Mouse (Mus musculus): ENCODE measurements around the gene Sel1l.
A peak's percentile ranks its signal among the peaks of the same experiment; 100 is the strongest.
"Not testable (repeated sequence)": the region's sequence is repeated elsewhere in the genome, so short reads cannot be mapped to it uniquely, and the experiment has no call there.

Gene Sel1l

GRCm38 (mm10) chr12:91802586-91803206 is 46.3 kb downstream of the Sel1l start:
- Histone ChIP-seq H3K27me3 (ENCODE audit: control insufficient read depth, insufficient read depth, low read length, poor library complexity, severe bottlenecking) (no peaks in the 10 kb centered on the region), H3K36me3 (ENCODE audit: control insufficient read depth, insufficient read depth, low read length, poor library complexity, severe bottlenecking) (no peaks in the 10 kb centered on the region; the same call in 1 of the 2 replicates)
- DNase-seq (ENCODE audit: low read depth, low spot score): no peak

- Histone ChIP-seq H3K36me3 (ENCODE audit: control insufficient read depth, insufficient read depth, low read length, poor library complexity, severe bottlenecking) (no peaks in the 10 kb centered on the region), H3K27me3 (ENCODE audit: control insufficient read depth, insufficient read depth, low read length, poor library complexity, severe bottlenecking) (no peaks in the 10 kb centered on the region)
- DNase-seq (ENCODE audit: low read depth, low spot score): no peak
These were observed 48.0 kb downstream of the Sel1l start for GRCm38 (mm10) chr12:91800861-91801385.

GRCm38 (mm10) chr12:91799821-91800335 is 49.1 kb downstream of the Sel1l start:
- Histone ChIP-seq H3K36me3 (ENCODE audit: control insufficient read depth, insufficient read depth, low read length, poor library complexity, severe bottlenecking) (no peaks in the 10 kb centered on the region), H3K27me3 (ENCODE audit: control insufficient read depth, insufficient read depth, low read length, poor library complexity, severe bottlenecking) (no peaks in the 10 kb centered on the region)
- no peak for DNase-seq (ENCODE audit: low read depth, low spot score)

DNA sequence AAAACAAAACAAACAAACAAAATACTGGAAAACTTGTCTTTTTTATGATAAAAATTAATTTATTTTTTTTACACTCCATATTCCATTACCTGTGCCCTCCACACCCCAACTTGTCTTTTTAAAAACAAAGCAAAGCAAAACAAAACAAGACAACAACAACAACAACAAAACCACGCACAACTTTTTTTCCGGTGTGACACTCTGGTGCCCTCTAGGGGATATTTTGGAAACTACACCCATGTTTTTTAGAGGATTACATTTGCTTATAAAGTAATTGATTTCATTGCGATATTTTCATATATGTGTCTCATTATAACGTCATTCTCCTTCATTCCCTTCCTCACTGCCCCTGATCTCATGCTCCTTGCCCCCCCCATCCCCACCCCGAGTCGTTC is 49.6 kb downstream of the Sel1l start:
- DNase-seq (ENCODE audit: low read depth, low spot score): peak; percentile 58
- Histone ChIP-seq H3K36me3 (ENCODE audit: control insufficient read depth, insufficient read depth, low read length, poor library complexity, severe bottlenecking) (no peaks in the 10 kb centered on the region), H3K27me3 (ENCODE audit: control insufficient read depth, insufficient read depth, low read length, poor library complexity, severe bottlenecking) (no peaks in the 10 kb centered on the region)

DNA sequence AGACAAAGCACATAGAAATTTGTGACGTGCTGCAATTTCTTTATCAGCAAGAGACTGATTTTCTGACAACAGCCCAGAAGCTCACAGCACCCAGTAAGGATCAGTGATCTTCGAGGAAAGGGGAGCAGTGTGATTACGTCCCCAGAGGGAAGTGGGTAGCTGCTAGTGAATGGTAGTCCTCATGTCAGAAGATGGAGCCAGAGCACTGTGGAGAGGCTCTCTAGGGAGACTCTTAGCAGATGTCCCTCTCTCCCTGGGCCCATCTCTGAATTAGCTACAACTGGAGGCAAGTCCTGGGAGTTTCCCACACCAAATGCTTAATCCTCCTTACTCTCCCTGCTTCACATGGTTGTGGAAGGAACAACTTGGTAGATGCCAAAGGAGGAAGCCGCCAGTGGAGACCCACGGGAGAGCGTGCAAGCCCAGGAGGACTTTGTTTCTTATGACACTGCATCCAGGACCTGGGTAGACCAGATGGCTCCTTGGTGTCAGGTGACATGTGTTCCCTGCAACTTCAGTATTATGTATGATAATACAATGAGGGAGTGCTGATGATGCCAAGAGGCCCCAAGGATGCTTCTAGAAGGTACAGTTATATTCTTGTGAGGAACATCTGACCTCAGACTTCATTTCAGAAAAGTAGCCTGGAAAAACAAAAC is 50.1 kb downstream of the Sel1l start:
- no peaks in the 10 kb centered on the region for H3K36me3 ChIP-seq (ENCODE audit: control insufficient read depth, insufficient read depth, low read length, poor library complexity, severe bottlenecking)
- DNase-seq (ENCODE audit: low read depth, low spot score): peak; percentile 26
- no peaks in the 10 kb centered on the region for H3K27me3 ChIP-seq (ENCODE audit: control insufficient read depth, insufficient read depth, low read length, poor library complexity, severe bottlenecking)

GRCm38 (mm10) chr12:91796774-91797173 is 52.2 kb downstream of the Sel1l start:
- no peak for DNase-seq (ENCODE audit: low read depth, low spot score)
- H3K36me3 ChIP-seq (ENCODE audit: control insufficient read depth, insufficient read depth, low read length, poor library complexity, severe bottlenecking): no peaks in the 10 kb centered on the region
- no peaks in the 10 kb centered on the region for H3K27me3 ChIP-seq (ENCODE audit: control insufficient read depth, insufficient read depth, low read length, poor library complexity, severe bottlenecking)

DNA sequence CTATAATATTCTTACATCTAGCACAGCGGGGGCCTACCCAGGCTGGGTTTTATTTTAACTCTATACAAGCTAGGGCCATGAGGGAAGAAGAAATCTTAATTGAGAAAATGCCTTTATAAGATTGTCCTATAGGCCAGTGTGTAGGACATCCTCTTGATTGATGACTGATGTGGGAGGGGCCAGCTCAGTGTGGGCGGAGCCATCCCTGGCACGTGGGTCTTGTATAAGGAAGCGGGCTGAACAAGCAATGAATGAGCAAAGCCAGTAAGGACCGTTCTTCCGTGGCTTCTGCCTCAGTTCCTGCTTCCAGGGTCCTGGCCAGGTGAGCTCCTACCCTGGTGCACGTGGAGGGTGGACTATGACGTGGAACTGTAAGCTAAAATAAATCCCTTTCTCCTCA is 55.7 kb downstream of the Sel1l start:
- DNase-seq (ENCODE audit: low read depth, low spot score): no peak
- H3K36me3 ChIP-seq (ENCODE audit: control insufficient read depth, insufficient read depth, low read length, poor library complexity, severe bottlenecking): no peaks in the 10 kb centered on the region
- H3K27me3 ChIP-seq (ENCODE audit: control insufficient read depth, insufficient read depth, low read length, poor library complexity, severe bottlenecking): no peaks in the 10 kb centered on the region

- DNase-seq (ENCODE audit: low read depth, low spot score): no peak
- H3K36me3 ChIP-seq (ENCODE audit: control insufficient read depth, insufficient read depth, low read length, poor library complexity, severe bottlenecking): no peaks in the 10 kb centered on the region
These were observed 57.1 kb downstream of the Sel1l start for GRCm38 (mm10) chr12:91791822-91792221.

DNA sequence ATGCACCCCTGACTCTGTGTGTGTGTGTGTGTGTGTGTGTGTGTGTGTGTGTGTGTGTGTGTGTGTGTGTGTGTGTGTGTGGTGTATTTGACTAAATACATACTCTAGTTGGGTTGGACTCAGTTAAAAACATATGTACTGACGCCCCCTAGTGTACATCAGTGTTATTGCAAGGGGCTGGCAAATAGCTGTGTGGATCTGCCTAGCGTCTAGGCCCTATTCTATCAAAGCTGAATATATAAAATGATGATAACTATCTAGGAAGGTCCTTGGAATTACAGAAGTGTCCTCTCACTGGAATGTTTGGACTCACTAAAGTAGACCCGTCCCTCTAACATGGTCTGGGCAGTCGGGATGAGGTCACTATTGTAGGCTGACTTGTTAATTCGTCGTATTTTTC is 59.2 kb downstream of the Sel1l start:
- peak; percentile 76 for DNase-seq (ENCODE audit: low read depth, low spot score)
- Histone ChIP-seq H3K36me3 (ENCODE audit: control insufficient read depth, insufficient read depth, low read length, poor library complexity, severe bottlenecking) (no peaks in the 10 kb centered on the region), H3K27me3 (ENCODE audit: control insufficient read depth, insufficient read depth, low read length, poor library complexity, severe bottlenecking) (no peaks in the 10 kb centered on the region)

More at GRCm38 (mm10) chr12:91791822-91792221, 57.1 kb downstream of the Sel1l start:
- H3K27me3 ChIP-seq (ENCODE audit: control insufficient read depth, insufficient read depth, low read length, poor library complexity, severe bottlenecking): no peaks in the 10 kb centered on the region

GRCm38 (mm10) chr12:91788446-91788845 is 60.5 kb downstream of the Sel1l start:
- not testable (repeated sequence) for H3K36me3 ChIP-seq (ENCODE audit: control insufficient read depth, insufficient read depth, low read length, poor library complexity, severe bottlenecking); H3K27me3 ChIP-seq (ENCODE audit: control insufficient read depth, insufficient read depth, low read length, poor library complexity, severe bottlenecking)
- peak; percentile 46 for DNase-seq (ENCODE audit: low read depth, low spot score)

- DNase-seq (ENCODE audit: low read depth, low spot score): no peak
- no peaks in the 10 kb centered on the region for H3K36me3 ChIP-seq (ENCODE audit: control insufficient read depth, insufficient read depth, low read length, poor library complexity, severe bottlenecking)
- H3K27me3 ChIP-seq (ENCODE audit: control insufficient read depth, insufficient read depth, low read length, poor library complexity, severe bottlenecking): no peaks in the 10 kb centered on the region
These were observed 61.0 kb downstream of the Sel1l start, which contains the start of gene Ston2 for GRCm38 (mm10) chr12:91787959-91788437. Ston2 (minus strand) TSS chr12:91788387.

DNA sequence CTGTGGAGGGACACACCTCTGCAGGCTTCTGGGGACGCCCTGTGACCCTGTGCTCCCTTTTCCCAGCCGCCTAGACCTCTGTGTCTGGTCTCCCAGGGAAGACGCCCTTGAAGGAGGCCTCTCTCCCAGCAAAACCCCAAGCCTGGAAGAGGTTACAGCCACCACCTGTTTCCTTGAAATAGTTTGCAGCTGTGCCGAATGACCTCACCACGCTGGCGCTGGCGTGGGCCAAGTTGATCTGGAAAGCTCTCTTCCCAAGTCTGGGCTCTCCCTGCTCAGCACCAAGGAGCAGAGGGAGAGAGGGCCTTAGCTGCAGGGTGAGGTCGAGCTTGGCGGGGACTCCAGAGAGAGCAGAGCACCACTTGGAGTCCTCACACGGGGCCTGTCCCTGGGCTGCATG is 62.6 kb downstream of the Sel1l start:
- no peak for DNase-seq (ENCODE audit: low read depth, low spot score)
- Histone ChIP-seq H3K36me3 (ENCODE audit: control insufficient read depth, insufficient read depth, low read length, poor library complexity, severe bottlenecking) (no peaks in the 10 kb centered on the region), H3K27me3 (ENCODE audit: control insufficient read depth, insufficient read depth, low read length, poor library complexity, severe bottlenecking) (no peaks in the 10 kb centered on the region)

GRCm38 (mm10) chr12:91781432-91781831 is 67.5 kb downstream of the Sel1l start:
- Histone ChIP-seq H3K36me3 (ENCODE audit: control insufficient read depth, insufficient read depth, low read length, poor library complexity, severe bottlenecking) (no peaks in the 10 kb centered on the region), H3K27me3 (ENCODE audit: control insufficient read depth, insufficient read depth, low read length, poor library complexity, severe bottlenecking) (no peaks in the 10 kb centered on the region; the same call in 1 of the 2 replicates)
- no peak for DNase-seq (ENCODE audit: low read depth, low spot score)

GRCm38 (mm10) chr12:91780531-91780930 is 68.4 kb downstream of the Sel1l start:
- no peak for DNase-seq (ENCODE audit: low read depth, low spot score)
- Histone ChIP-seq H3K36me3 (ENCODE audit: control insufficient read depth, insufficient read depth, low read length, poor library complexity, severe bottlenecking) (no peaks in the 10 kb centered on the region), H3K27me3 (ENCODE audit: control insufficient read depth, insufficient read depth, low read length, poor library complexity, severe bottlenecking) (no peaks in the 10 kb centered on the region; the same call in 1 of the 2 replicates)

GRCm38 (mm10) chr12:91779004-91779365 is 70.0 kb downstream of the Sel1l start:
- no peaks in the 10 kb centered on the region for H3K36me3 ChIP-seq (ENCODE audit: control insufficient read depth, insufficient read depth, low read length, poor library complexity, severe bottlenecking)
- no peaks in the 10 kb centered on the region; the same call in 1 of the 2 replicates for H3K27me3 ChIP-seq (ENCODE audit: control insufficient read depth, insufficient read depth, low read length, poor library complexity, severe bottlenecking)
- peak; percentile 57 for DNase-seq (ENCODE audit: low read depth, low spot score)
